Mouse (Mus musculus): ENCODE measurements around the gene Ergic2.
A peak's percentile ranks its signal among the peaks of the same experiment; 100 is the strongest.
"Not testable (repeated sequence)": the region's sequence is repeated elsewhere in the genome, so short reads cannot be mapped to it uniquely, and the experiment has no call there.

Ergic2 gene

DNA sequence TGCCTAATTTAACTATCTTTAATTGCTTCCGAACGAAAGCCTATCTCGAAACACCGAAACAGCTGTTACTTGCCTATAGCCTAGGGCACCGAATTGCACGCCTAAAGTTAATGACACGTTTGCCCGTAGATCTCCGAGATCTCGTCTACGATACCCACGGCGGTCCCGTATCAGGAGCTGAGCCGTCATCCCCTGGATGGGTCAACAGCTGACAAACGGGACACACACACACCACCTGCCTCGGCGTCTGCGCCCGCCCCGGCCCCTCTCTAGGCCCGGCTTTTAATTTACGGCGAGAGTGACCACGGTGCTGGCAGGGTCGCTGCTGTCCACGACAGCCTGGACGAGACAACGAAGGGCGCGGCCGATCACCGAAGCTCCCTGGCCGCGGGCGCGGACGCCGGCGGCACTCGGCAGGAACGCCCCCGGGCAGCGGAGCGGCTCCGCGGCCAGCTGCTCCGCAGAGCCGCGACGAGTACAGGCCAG is 740 bp downstream of the Ergic2 start:
- DNase-seq (ENCODE audit: low spot score in 2 of 2) = no peak

GRCm38 (mm10) chr6:148207522-148207921 is 4.7 kb downstream of the Ergic2 start:
- no peak for DNase-seq (ENCODE audit: low spot score in 2 of 2)

- DNase-seq (ENCODE audit: low spot score in 2 of 2) = no peak
These were observed 7.0 kb downstream of the Ergic2 start for GRCm38 (mm10) chr6:148205134-148205533.

GRCm38 (mm10) chr6:148199729-148200128 is 12.4 kb downstream of the Ergic2 start:
- DNase-seq (ENCODE audit: low spot score in 2 of 2) = no peak

DNA sequence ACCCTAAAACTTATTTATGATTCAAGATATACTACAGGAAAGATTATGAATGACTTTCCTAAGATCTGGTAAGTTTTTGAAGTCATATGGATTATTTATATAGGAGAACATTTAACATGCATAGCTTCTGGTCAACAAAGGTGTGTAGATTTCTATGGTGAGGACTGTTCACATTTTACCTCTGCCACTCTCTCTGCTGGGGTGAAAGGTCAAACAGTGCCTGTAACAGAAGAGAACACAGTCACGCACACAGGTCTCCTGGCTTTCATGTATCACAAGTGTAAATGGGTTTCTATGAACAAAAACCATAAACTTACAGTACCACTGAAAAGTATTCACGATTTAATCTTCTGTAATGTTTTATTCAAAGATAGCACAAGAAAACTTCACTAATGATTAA is 13.0 kb downstream of the Ergic2 start:
- no peak for DNase-seq (ENCODE audit: low spot score in 2 of 2)

GRCm38 (mm10) chr6:148193972-148194701 is 18.0 kb downstream of the Ergic2 start:
- DNase-seq (ENCODE audit: low spot score in 2 of 2) = no peak

DNA sequence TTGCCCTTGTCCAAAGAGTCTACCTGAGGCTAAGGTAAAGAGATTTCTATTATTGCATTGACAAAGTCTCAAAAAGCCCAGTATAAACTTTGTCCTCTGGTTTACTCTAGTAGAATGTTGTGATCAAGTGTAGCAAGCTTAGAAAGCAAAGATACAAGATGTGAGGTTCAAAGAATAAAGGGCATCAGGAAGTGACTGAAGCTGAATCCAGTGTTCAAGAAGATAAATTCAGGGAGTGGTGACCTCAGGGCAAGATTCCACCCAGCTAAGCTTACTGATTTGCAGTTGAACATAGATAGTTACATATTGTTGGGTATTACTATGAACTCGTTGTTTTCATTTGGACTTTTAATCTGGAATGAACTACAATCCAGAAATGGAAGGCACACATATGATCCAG is 26.5 kb downstream of the Ergic2 start:
- DNase-seq (ENCODE audit: low spot score in 2 of 2) = no peak

DNA sequence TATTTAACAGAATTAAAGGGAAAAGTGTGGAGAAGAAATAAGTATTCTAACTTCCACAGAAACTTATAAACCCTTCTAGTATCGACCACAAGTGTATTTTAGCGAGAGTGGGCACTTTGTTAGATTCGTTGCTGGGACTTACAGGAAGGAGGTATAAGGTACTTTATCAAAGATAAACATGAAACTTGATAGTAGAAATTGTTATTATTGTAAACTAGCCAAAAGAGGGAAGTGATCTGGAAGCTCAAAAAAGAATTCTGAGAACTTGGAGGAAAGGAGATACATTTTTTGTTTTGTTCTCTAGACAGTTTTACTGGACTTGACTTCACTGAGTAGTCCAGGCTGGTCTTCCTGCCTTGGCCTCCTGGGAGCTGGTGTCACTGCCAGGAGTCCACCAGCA is 39.3 kb downstream of the Ergic2 start:
- DNase-seq (ENCODE audit: low spot score in 2 of 2) = no peak

DNA sequence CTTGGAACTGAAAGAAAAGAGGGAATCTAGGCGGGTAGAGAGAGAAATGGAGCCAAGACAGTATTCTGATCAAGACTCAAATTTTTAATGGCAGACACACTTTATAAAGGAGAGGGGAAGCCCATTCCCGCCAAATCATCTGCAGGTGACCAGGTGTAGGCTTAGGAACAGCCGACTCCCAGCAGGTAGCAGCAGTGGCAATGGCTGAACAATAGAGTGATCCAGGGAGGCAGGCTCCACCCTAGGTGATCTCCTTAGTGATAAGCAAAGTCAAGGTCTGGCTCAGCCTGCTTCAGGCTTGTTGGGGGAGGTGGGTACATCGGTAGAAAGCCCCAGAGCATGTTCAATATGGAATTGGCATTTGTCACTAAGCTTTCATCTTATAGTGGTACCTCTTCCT is 59.9 kb downstream of the Ergic2 start:
- DNase-seq (ENCODE audit: low spot score in 2 of 2) = not testable (repeated sequence)

DNA sequence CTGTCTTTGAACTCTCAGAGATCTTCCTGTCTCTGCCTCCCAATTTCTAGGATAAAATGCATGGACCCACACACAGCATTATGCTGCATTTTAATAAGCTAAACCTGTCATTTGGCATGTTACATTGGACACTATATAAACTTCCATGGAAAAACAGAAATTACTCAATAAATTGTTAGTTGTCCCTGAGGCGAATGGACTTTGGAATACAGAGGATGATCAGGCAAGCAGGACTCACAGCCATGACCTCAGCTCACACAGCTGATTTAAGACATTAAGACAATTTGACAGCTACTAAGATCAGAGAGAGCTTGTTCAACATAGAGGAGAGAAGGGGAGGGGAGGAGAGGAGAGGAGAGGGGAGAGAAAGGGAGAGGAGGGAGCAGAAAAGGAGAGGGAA is 69.8 kb downstream of the Ergic2 start:
- DNase-seq (ENCODE audit: low spot score in 2 of 2) = no peak

DNA sequence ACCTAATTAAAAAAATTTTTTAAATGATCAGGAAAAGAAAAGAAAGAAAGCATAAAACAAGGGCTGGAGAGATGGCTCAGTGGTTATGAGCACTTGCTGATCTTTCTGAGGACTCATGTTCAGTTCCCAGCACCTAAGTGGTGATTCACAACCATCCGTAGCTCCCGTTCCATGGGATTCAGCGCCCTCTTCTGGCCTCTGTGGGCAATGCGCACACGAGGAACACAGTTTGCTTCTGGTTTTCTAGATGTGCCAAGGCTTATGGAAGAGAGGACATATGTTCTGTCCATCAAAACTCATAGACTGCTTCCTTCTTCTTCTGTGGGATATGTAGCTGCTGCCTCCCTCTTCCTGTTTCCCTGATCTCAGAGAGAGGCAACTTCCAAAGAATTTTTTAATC is 70.3 kb downstream of the Ergic2 start:
- DNase-seq (ENCODE audit: low spot score in 2 of 2) = no peak

DNA sequence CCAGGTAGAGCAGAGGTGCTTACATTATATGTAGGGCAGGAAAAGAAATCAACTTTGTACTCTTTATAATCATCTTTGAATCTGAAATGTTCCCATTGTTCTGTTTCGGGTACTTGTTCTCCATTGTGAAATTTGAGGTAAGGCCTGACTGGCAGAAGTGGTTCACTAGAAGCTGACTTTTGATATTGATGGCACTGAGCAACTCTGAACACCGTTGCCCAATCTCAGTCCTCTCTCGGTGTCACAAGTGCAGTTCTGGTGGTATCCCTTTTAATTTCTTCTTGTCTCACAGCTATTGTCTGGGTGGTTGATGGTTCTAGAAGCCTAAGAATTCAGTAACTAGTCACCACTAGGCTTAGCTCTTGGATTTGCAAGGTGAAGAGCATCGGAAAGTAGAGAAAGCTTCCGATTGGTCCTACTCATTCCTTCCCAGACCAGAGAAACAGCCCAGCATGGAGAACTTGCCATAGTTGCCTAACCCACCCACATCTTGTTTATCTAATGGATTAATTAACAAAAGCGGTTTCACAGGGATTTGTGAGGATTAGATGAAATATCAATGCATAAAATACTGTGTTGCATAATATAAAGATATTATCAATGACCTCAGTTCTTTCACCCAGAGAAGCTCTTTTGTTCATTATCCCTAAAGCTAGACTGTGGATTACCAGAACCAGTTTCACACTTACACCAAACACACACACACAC is 72.7 kb downstream of the Ergic2 start:
- no peak for DNase-seq (ENCODE audit: low spot score in 2 of 2)

GRCm38 (mm10) chr6:148135769-148136382 is 76.3 kb downstream of the Ergic2 start:
- peak in 1 of 2 experiments; percentile 18 for DNase-seq (ENCODE audit: low spot score in 2 of 2)

DNA sequence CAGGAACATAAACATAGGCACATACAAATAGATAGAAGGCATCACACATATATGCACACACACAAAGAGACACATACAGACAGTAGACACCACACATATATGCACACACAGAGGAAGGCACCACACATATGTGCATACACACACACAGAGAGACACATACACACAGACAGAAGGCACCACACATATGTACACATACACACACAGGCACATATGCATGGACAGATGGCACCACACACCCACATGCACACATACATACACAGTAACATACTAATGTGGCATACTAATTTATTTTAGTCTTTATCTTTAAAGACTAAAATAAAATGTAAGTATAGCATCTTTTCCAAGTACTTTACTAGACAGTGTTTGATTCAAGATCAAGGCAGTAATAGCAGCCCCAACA is 78.6 kb downstream of the Ergic2 start:
- DNase-seq (ENCODE audit: low spot score in 2 of 2) = no peak

DNA sequence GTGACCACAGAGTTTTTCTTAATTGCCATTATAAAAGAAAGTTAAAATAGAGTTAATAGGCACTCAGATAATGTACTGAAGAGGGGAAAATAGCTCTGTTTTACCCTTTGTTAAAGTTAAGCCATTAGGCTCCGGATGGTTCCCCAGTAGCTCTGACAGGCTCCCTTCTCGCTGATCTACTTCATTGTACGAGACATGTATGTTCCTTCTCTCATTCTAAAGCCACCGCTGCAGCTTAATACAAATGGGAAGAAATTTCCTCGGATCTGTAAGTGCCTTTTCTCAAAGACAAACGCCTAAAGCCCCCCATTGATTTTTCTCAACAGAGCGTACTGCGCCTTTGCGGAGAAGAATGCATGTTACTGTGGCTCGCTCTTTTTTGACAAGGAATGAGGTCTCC is 79.9 kb downstream of the Ergic2 start:
- DNase-seq (ENCODE audit: low spot score in 2 of 2) = no peak

All from thymus, postnatal 10 days (tissue).